Mouse (Mus musculus) neural tube, embryonic 15.5 days (tissue): ENCODE measurements around the gene Helz. TPM values are rescaled to one million over a fixed set of nuclear protein-coding genes. Genes with fewer than 3 reads are reported as not detected.
"Not testable (repeated sequence)": the region's sequence is repeated elsewhere in the genome, so short reads cannot be mapped to it uniquely, and the experiment has no call there.

Experiments used
- ATAC-seq: fragments of 200-750 bp; cut with Nextera tagmentation; 2 replicates; pipeline ENCODE4 v1.8.0; 2017; ENCODE audit warnings: mild to moderate bottlenecking, moderate TSS enrichment, moderate library complexity; ENCODE audit not compliant: low FRiP score
- H3K27ac ChIP-seq: fragments of 300-500 bp; sonication (generic); replicated peaks from 2 replicates; pipeline ENCODE4 v1.5.1; 2015; ENCODE audit warnings: mild to moderate bottlenecking, inconsistent platforms
- H3K27me3 ChIP-seq: fragments of 300-500 bp; sonication (generic); replicated peaks from 2 replicates; pipeline ENCODE4 v1.6.1; 2015; ENCODE audit warnings: inconsistent platforms
- H3K36me3 ChIP-seq: fragments of 300-500 bp; sonication (generic); 2 replicates; pipeline ENCODE4 v1.6.1; 2015; ENCODE audit warnings: inconsistent platforms
- H3K4me1 ChIP-seq: fragments of 300-500 bp; sonication (generic); 2 replicates; pipeline ENCODE4 v1.6.1; 2015; ENCODE audit warnings: inconsistent platforms
- H3K4me2 ChIP-seq: fragments of 300-500 bp; sonication (generic); 2 replicates; pipeline ENCODE4 v1.6.1; 2015; ENCODE audit warnings: inconsistent platforms, mild to moderate bottlenecking, moderate library complexity
- H3K4me3 ChIP-seq: fragments of 300-500 bp; sonication (generic); replicated peaks from 2 replicates; pipeline ENCODE4 v1.5.1; 2015; ENCODE audit warnings: mild to moderate bottlenecking, inconsistent platforms
- H3K9ac ChIP-seq: fragments of 300-500 bp; sonication (generic); replicated peaks from 2 replicates; pipeline ENCODE4 v1.6.1; 2015; ENCODE audit warnings: mild to moderate bottlenecking, inconsistent platforms
- H3K9me3 ChIP-seq: fragments of 300-500 bp; sonication (generic); replicated peaks from 2 replicates; pipeline ENCODE4 v1.6.1; 2016; ENCODE audit warnings: inconsistent platforms
- WGBS: fragments of 180-500 bp; shearing (Covaris S2); methylation state at CpG from one replicate; pipeline ENCODE4 v1.1.7; 2015; ENCODE audit warnings: mixed read lengths; 5-methylcytosine and 5-hydroxymethylcytosine counted together
- polyA plus RNA-seq: library from polyadenylated mRNA; unstranded; fragments of >200 nt; fragmentation: Nextera tagmentation; extraction: Ambion mirVana; gene quantifications from 2 replicates; pipeline ENCODE4 v1.2.1, GENCODE M21; 2015

Gene Helz
- polyA plus RNA-seq: 13.5 and 16.4 TPM in 2 replicates

GRCm38 (mm10) chr11:107547351-107548203 is at the start of gene Helz:
Helz (plus strand) TSS chr11:107547930.
- Histone ChIP-seq H3K4me3 (peak within 1 kb of the TSS; percentile 91), H3K27me3 (0 out of 2 replicates have a peak, but pooled peaks cover 4% of the 10 kb centered on the region), H3K36me3 (peaks cover 22% of the 10 kb centered on the region; the same call in 1 of the 2 replicates), H3K9ac (peak within 1 kb of the TSS; percentile 88), H3K27ac (peak within 1 kb of the TSS; percentile 83), H3K4me2 (peak within 1 kb of the TSS; percentile 100), H3K4me1 (peaks cover 26% of the 10 kb centered on the region), H3K9me3 (no peaks in the 10 kb centered on the region)
- under 1% methylated on average over 66 of the region's 70 CpGs for WGBS
- peak; percentile 78 for ATAC-seq

GRCm38 (mm10) chr11:107502801-107503200 is 44.9 kb upstream of the Helz start:
- H3K4me2 ChIP-seq: no peak overlapping the region
- H3K9ac ChIP-seq: no peak overlapping the region
- H3K9me3 ChIP-seq: no peaks in the 10 kb centered on the region
- H3K27me3 ChIP-seq: no peaks in the 10 kb centered on the region
- no peak overlapping the region for H3K4me3 ChIP-seq
- H3K4me1 ChIP-seq: no peaks in the 10 kb centered on the region
- peaks cover 23% of the 10 kb centered on the region for H3K36me3 ChIP-seq
- H3K27ac ChIP-seq: no peak overlapping the region
- ATAC-seq: no peak
- WGBS: 87% methylated on average over 8 of the region's 8 CpGs

- WGBS: 98% methylated on average over 3 of the region's 4 CpGs
- H3K4me1 ChIP-seq: not testable (repeated sequence)
These were observed 43.4 kb upstream of the Helz start for GRCm38 (mm10) chr11:107504364-107504763.

GRCm38 (mm10) chr11:107506260-107506659 is 41.5 kb upstream of the Helz start:
- Histone ChIP-seq H3K4me1 (peaks cover 14% of the 10 kb centered on the region), H3K27ac (no peak overlapping the region), H3K4me2 (no peak overlapping the region), H3K27me3 (no peaks in the 10 kb centered on the region), H3K36me3 (no peaks in the 10 kb centered on the region), H3K9me3 (no peaks in the 10 kb centered on the region), H3K9ac (no peak overlapping the region), H3K4me3 (no peak overlapping the region)
- ATAC-seq: no peak
- 80% methylated on average over 1 of the region's 1 CpGs for WGBS

More at GRCm38 (mm10) chr11:107504364-107504763, 43.4 kb upstream of the Helz start:
- H3K9ac ChIP-seq, H3K27ac ChIP-seq, H3K9me3 ChIP-seq, H3K4me3 ChIP-seq, H3K27me3 ChIP-seq, H3K4me2 ChIP-seq, ATAC-seq, H3K36me3 ChIP-seq: not testable (repeated sequence)

DNA sequence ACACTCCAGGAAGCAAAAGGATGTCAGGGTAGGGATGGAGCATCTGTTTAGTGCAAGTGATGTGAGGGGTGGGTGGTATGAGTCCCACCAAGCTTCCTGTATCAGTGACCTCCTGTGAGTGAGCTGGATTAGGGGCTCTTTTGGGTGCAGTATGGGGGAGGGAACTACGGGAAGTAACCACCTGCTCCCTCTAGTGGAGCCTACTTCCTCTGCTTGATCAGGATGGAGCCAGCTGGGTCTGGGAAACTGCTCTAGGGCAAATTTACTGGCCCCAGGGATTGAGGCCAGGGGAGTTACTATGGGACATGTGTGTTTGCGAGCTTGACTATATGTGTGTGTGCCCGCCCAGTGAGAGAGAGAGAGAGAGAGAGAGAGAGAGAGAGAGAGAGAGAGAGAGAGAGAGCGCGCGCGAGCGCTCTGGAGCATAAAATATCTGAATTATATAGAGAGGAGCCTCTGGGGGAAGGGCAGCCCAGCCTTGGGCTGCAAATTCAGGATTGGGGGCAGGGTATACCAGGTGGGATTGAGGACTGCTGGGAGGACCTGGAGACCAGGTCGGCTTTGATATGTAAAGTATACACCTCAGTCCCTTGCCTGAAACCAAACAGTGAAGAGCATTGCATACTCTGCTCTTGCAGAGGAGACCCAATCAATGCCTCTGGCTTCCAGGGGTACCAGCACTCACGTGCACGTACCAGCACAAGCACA is 37.9 kb upstream of the Helz start:
- H3K36me3 ChIP-seq: no peaks in the 10 kb centered on the region
- H3K4me3 ChIP-seq: no peak overlapping the region
- ATAC-seq: peak; percentile 38; the same call in 1 of the 2 replicates
- no peak overlapping the region for H3K27ac ChIP-seq
- no peak overlapping the region for H3K9ac ChIP-seq
- H3K4me2 ChIP-seq: peak overlapping the region; percentile 42
- H3K4me1 ChIP-seq: peaks cover 17% of the 10 kb centered on the region
- no peaks in the 10 kb centered on the region for H3K27me3 ChIP-seq
- WGBS: 18% methylated on average over 11 of the region's 11 CpGs
- H3K9me3 ChIP-seq: no peaks in the 10 kb centered on the region

- no peaks in the 10 kb centered on the region for H3K36me3 ChIP-seq
- ATAC-seq: no peak
- no peaks in the 10 kb centered on the region for H3K27me3 ChIP-seq
- peaks cover 17% of the 10 kb centered on the region for H3K4me1 ChIP-seq
- 8% methylated on average over 18 of the region's 18 CpGs for WGBS
- H3K27ac ChIP-seq: no peak overlapping the region
- H3K9me3 ChIP-seq: no peaks in the 10 kb centered on the region
- 0 out of 2 replicates have a peak overlapping the region, but pooled peaks have one; percentile 20 for H3K9ac ChIP-seq
- peak overlapping the region; percentile 42 for H3K4me2 ChIP-seq
- 0 out of 2 replicates have a peak overlapping the region, but pooled peaks have one; percentile 7 for H3K4me3 ChIP-seq
These were observed 37.1 kb upstream of the Helz start for GRCm38 (mm10) chr11:107510362-107511269.

DNA sequence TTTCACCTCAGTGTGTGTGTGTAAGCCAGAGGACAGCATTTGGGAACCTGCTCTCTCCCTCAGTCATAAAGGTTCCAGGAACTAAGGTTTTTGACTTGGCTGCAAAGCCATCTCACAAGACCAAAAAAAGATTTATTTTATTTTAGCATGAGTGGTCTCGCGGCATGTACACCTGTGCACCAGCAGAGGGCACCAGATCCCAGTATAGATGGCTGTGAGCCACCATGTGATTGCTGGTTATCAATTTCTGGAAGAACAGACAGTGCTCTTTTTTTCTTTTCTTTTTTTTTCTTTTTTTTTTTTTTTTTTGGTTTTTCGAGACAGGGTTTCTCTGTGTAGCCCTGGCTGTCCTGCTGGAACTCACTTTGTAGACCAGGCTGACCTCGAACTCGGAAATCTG is 35.8 kb upstream of the Helz start:
- peaks cover 17% of the 10 kb centered on the region for H3K4me1 ChIP-seq
- not testable (repeated sequence) for H3K9ac ChIP-seq, H3K27ac ChIP-seq, ATAC-seq, H3K27me3 ChIP-seq, H3K4me3 ChIP-seq, H3K4me2 ChIP-seq, H3K36me3 ChIP-seq, H3K9me3 ChIP-seq
- WGBS: 56% methylated on average over 5 of the region's 5 CpGs

- no peak overlapping the region for H3K4me2 ChIP-seq
- 67% methylated on average over 10 of the region's 10 CpGs for WGBS
These were observed 34.7 kb upstream of the Helz start for GRCm38 (mm10) chr11:107513047-107513446.

GRCm38 (mm10) chr11:107516387-107516786 is 31.3 kb upstream of the Helz start:
- H3K27me3 ChIP-seq: no peaks in the 10 kb centered on the region
- H3K4me3 ChIP-seq: no peak overlapping the region
- WGBS: 88% methylated on average over 2 of the region's 2 CpGs
- no peak overlapping the region for H3K27ac ChIP-seq
- H3K36me3 ChIP-seq: no peaks in the 10 kb centered on the region
- no peaks in the 10 kb centered on the region for H3K9me3 ChIP-seq
- no peak overlapping the region for H3K9ac ChIP-seq
- no peak overlapping the region for H3K4me2 ChIP-seq
- no peak for ATAC-seq
- peaks cover 3% of the 10 kb centered on the region; the same call in 1 of the 2 replicates for H3K4me1 ChIP-seq

More at GRCm38 (mm10) chr11:107513047-107513446, 34.7 kb upstream of the Helz start:
- H3K9ac ChIP-seq: no peak overlapping the region
- no peak overlapping the region for H3K4me3 ChIP-seq
- ATAC-seq: no peak
- no peaks in the 10 kb centered on the region for H3K36me3 ChIP-seq
- H3K27me3 ChIP-seq: no peaks in the 10 kb centered on the region
- 0 out of 2 replicates have a peak overlapping the region, but pooled peaks have one; percentile 23 for H3K27ac ChIP-seq
- H3K9me3 ChIP-seq: no peaks in the 10 kb centered on the region
- H3K4me1 ChIP-seq: peaks cover 17% of the 10 kb centered on the region

DNA sequence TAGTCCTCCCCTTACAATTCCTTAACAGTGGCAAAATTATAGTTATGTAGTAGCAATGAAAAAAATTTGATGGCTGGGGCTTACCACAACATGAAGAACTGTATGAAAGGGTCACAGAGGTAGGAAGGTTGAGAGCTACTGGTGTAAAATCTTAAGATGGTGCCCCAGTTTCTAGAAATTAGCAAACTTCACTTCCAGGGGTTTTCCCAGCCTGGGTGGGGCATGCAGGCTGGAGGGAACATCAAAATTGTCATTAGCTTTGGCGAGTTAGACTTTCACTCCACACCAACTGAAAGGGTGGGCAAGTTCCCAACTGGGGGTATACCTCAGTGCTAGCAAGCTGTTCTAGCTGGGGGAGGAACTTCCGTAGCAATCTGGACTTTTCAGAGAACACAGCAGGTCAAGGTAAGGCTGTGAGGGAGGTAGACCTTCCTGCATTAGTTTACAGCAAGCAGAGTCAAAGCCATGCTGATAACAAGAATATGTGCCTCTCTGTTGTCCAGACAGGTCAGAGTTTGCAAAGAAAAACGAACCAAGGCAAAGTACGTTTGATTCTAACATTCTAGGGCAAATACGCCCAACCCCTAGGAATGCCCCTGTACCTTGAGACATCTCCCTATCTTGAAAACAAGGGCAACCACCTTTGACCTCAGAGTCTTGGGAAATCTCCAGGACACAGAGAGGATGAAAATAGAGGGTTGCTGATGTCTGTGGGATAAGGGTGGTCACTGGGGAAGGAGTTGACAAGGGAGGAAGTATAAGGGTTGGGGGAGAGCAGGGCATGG is 28.9 kb upstream of the Helz start:
- Histone ChIP-seq H3K9ac (no peak overlapping the region), H3K27ac (no peak overlapping the region), H3K36me3 (no peaks in the 10 kb centered on the region), H3K9me3 (no peaks in the 10 kb centered on the region), H3K4me1 (no peaks in the 10 kb centered on the region), H3K27me3 (no peaks in the 10 kb centered on the region), H3K4me2 (no peak overlapping the region), H3K4me3 (no peak overlapping the region)
- WGBS: 90% methylated on average over 5 of the region's 5 CpGs
- ATAC-seq: no peak
